Mouse (Mus musculus) left cerebral cortex, postnatal 10 days (tissue): ENCODE measurements at regions not wholly inside any gene's neighbourhood (a gene's known extent, or its start where the extent isn't known, plus 50 kb on each side); places are given as distances from the start of the nearest gene placed in this dataset.

Experiments
- DNase-seq, 2 experiments: peaks; one replicate each; pipeline ENCODE4 v3.0.0; 2021 to 2022; ENCODE audit warnings: low spot score in 2 of 2, mixed read lengths in 1 of 2; ENCODE audit errors: extremely low spot score in 1 of 2
- intact Hi-C: fragments of 180-260 bp; cut with DNase I; formaldehyde crosslinking; loops from one replicate; pipeline ENCODE4 v1.15.1; 2025

DNA sequence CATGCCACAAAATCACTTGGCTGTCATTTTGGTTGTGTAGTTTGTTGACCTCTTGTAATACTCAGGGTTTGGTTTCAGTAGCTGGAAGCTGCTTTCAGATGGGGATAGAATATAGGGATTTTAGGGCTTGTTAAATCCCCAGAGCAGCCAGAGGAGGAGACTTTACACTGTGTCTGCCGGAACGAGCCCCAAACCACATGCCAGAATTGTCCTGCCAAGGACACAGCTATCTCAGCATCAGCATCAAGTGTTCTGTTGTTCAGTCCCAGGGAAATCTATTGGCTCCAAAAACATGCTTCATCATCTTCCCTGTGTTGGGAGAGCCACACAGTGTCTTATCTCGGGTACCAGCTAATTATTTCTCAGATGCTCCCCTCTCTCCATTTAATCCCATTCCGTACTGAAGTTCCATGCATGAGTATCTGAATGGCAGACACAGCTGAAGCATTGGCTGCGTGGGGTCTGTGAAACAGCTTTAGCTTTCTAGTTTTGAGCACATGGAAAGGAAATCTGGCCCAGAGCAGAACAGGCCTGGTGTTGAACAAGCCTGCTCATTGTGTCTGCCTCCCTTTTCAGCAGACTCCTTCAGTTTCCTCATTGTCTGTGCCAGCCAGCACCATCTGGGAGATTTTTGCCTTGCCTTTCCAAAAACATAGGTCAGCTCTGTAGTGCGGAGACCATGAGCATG lies 264.8 kb downstream of the Cd109 start:
- peak; percentile 43 to 59 for DNase-seq
- intact Hi-C loops, result no loop called here

DNA sequence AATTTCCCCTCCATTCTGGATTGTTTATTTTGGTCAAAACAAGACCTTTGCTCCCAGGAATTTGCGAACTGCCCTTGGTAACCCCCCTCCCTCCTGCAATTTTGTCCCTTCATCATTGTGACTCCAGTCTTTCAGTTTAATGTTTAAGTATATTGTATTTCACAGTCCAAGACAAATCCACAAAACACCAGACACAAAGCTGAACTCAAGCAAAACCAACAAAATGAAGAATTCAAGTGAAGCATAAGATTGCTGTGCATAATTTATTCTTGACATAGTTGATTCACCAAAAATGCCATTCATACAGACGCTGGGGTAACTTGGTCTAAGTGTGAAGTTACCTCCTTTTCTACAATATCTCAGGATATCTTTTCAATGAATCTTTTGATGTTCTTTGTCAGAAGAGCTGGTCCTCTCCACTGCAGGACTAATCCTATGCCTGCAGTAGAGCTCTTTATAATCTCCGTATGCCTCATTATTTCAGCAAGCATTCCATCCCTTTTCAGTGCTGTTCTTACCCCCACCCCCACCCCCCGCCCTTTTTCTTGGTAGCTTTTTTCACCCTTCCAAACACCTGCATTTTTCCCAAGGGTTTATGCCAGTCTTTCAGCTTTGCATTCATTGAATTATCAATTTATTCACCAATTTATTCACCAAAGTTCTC lies 265.4 kb downstream of the Cd109 start:
- no peak for DNase-seq
- intact Hi-C loops, result no loop called here

DNA sequence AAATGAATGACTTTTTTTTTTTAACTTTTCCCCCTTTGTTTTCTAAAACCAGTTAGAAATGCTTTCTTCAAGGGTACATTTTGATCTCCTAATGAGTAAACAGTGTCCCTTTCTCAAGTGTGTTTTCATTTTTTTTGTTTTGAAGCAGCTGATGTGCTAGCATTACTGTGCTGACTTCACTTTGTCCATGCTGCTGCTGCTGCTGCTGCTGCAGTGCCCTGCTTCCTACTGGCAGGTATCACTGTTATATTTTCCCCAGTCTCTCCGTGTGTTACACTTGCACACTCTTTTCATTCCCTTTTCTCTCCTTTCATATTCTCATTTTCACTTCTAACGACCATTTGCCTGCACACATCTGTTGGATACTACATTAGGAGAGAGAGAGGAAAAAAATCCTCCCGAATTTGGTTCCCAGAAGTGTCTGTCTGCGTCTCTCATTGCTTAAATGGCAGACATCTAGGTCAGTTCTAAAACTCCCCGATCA lies 266.0 kb downstream of the Cd109 start:
- DNase-seq, result no peak
- intact Hi-C loops, result no loop called here

DNA sequence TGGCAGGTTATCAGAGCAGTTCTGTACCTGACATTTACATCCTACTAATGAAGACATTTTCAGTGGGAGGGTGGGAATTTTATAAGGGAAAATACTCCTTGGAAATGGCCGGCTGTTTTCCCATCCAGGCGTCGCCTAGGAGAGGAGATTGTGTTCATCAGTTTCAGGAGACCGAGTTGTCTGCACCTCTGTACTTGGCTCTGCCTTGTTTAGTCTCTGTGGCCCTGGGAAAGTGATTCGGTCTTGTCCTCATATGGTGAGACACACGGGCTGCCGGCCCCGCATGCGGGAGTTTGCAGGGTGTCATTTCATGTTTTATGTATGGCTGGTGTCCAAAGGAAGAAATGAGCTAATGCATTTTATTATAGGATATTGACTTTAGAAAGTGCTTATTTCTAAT lies 287.9 kb downstream of the Cd109 start:
- intact Hi-C loops, result no loop called here

DNA sequence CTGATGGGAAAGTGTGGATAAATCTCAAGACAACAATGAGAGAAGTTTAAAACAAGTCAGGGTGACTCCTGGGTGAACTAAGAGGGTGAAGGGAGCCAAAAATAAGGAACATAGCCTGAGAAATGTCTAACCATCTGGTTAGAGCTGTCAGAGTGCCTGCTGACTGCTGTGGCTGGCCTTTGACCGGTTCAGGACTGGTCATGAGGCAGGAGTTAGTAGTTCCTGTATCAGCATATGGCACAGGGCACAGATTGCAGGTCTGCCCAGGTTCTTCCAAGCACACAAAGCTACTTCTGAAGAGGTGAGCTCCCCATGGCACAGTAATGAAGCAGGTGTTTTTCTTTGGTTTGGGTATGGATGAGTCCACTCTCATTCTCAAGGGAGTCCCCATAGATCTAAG lies 302.0 kb downstream of the Cd109 start:
- DNase-seq, result no peak
- intact Hi-C loops, result no loop called here

More for the DNA sequence above, 287.9 kb downstream of the Cd109 start:
- DNase-seq, result no peak

DNA sequence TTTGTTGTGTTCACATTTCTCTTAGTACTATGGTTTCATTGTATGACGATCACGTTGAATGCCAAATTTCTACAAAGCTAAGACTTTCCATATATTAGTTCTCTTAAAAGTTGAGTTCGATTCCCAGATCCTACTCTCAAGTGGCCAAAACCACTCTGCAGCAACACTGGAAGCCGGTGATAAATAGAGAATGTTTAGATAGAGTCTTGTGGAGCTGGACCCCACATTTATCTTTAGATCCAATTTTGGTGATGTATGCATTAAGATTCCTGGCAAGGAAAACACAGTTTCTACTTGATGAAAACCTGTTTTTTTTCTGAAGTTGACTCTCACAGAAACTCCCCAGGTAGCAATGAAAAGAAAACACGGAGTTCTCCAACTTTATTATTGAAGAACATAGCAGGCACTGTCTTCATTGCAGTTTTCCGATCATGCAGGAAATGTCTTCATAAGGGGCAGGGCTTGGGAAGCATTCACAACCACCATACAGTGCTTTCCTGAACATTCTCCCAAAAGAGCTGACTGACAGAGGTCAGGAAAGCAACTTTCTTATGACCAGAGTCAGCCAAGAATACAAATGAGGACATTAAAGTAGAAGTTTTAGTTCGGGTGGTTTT lies 310.7 kb downstream of the Cd109 start:
- intact Hi-C loops, result no loop called here
- DNase-seq, result no peak

DNA sequence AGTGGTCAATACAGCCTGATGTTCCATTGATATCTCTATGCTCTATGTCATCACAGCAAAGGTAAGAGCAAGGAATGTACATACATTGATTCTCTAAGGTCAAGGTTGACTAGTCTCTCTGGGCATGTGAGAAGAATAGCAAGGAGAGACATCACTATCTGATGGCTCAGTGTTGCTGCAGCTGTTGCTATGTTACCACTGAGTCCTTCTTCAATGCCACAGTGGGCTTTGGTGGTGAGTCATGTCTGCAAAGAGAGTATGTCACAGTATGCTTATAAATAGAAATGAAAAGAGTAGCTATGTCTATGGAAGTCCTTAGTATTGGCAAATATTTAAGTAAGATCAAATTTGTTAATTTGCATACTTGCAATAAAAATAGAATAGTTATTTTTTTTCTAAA lies 326.3 kb downstream of the Cd109 start:
- no peak for DNase-seq
- intact Hi-C loops, result no loop called here

DNA sequence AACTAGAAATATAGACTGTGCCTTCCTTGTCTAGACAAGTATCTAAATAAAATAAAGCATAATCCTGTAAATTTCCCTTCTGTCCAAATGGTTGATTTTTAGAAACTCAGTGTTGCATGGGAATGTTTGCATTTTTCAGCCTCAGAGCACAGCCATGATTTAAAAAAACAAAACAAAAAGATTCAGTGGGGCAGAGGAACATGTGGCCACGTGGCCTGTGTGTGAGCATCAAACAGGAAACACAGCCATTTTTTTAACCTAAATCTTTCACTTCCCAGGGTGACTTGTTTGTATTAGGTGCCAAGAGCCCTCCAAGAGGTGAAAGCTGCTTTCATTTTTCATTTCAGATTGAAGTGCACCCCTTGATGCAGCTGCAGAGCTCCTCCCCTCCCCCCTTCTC lies 349.5 kb downstream of the Cd109 start:
- DNase-seq, result no peak
- intact Hi-C loops, result no loop called here

DNA sequence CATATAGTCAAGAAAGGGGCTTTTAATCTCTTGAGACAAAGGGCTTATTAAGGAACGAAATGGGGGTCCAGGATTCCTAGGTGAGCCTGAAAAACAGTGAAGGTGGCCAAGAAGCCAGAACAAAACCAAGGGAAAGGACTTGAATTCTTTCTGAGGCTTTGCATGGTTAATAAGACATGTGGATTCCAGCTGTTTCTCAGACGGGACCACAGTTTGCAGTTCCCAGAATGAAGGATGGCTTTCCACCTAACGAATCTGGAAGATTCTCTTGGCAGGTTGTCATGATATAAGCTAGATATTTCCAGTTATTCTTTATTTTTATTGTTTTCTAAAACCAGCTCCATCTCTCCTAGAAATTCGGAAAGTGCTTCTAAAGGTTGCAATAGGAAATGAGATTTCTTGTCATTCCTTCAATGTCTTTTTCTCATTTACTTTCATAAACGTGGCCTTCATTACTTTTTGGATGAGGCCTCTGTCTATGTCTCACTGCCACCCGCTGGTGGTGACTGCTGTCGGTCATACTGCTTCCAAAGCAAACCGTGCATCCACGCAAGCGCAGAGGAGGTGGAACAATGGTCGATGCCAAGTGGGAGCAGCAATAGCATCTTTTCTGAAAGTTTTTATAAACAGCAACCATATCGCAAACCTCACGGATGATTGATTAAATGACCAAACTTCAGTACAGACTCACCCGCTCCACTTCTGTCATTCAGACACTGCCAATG lies 350.0 kb downstream of the Cd109 start:
- intact Hi-C loops, result no loop called here

DNA sequence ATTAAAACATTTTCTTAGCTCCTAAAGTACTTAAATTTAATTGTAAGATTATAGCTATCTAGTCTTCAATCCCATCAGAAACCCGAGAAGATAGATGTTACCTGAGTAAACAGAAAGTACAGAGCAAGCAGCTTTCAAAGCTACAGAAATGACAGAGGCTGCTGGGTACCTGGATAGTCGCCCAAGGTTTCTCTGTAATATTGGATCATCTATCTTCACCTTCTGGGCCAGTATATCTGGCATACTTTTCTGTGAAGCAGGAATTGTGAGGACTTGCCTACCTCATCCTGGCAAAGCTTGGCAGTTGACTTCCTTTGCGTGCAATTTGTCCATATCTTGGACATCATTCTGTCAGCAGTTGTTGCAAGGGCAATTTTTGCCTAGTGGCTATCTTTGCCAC lies 356.4 kb downstream of the Cd109 start:
- intact Hi-C loops, result no loop called here

More for the DNA sequence above, 350.0 kb downstream of the Cd109 start:
- DNase-seq, result no peak

DNA sequence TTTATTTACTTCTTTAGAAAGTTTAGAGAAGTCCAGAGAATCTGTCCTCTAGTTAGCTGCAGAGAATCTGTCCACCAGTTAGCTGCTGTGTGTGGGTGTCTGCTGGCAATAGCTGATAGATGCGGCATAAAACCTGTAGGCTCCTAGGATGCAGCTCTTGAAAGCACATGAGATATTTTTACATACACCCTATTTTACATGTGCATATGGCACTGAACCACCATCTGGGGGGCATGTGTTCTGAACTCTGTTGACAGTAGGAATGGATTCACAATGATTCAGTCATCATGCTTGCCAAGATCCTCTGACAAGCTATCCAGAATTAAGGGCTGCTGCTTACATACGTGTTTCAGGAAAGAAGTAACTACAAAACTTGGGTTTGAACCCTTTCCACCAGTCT lies 368.4 kb downstream of the Cd109 start:
- intact Hi-C loops, result no loop called here
- DNase-seq, result peak in 1 of 2 experiments; percentile 26

More for the DNA sequence above, 356.4 kb downstream of the Cd109 start:
- no peak for DNase-seq

DNA sequence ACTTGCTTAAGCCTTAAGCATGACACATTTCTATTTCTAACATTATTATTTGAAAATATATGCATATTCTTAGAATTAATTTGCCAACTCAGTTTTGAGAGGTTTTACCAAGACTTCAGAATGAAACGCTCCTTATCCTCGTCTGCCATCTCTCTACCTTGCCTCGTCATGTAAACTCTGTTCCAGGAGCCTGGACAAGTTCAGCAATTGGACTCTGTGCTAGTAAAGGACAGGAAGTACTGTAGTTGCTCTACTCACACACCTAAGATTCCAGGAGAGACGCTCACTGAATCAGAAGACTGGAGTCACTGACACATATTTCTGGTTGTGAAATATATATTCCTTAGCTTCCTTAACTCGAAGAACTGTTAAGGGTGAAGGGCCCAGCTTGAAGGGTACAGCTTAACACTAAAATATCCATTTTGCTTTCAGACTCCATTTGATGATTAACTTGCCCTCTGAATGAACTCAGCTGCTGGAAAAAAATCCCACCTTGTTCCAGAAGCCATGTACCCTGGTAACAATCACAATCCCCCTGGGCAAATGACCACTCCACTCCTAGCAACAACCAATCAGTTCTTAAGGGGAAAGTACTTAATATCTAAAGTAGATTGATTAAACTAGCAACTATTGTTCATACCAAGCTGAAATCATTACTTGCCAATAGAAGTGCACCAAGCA lies 370.0 kb downstream of the Cd109 start:
- intact Hi-C loops, result no loop called here
- DNase-seq, result no peak

DNA sequence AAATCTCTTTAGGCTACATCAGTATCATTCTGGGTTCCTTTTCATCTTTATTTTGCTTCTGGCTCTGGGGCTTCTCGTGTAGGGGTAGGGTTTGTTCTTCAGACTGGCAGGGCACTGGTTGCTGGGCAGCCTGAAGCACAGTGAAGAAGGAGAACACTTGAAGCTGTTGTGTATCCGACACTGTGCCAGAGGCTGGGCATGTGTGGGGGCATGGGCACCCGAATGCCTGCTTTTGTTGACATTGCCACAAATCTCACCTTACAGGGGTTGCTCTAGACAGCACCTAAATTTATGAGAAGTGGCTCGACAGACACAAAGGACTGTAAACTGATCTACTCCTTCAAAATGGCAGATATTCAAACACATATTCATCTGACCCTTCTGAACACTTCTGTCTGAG lies 376.0 kb downstream of the Cd109 start:
- DNase-seq, result no peak
- intact Hi-C loops, result no loop called here

DNA sequence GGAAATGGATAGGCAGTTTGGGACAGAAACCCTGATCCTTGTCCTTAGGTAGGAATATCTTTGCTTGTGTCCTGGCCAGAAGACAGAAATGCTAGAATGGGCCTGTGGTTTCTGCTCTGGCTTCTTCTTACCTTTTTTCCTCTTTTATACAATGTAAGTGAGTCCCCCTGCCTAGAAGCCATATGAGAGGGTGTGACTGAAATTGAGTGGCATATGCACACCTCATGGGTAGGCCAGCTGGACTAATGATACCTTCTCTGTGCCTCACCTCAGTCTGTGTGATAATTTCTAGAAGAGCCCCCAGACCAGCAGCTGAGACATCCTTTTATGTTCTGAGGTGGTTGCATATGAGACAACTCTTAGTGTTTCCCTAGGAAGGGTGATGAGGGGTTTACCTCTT lies 385.7 kb downstream of the Cd109 start:
- no peak for DNase-seq
- intact Hi-C loops, result no loop called here

DNA sequence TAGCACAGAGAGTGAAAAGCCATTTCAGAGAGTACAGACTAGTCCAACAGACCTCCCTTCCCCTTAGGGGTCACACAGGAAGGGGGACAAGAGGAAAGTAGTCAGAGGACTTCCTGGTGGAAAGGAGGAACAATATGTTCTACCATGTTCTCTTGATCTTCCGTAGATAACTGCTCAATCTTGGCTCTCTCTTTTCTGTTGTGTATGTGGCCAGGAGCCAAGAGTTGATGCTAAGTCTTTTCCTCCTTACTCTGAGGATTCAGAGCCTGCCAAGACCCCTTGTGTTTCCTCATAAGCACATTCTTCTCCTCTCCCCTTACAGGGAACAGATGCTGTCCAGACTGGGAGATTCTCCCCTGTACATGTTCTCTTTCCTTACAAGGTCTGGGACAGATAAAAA lies 386.6 kb downstream of the Cd109 start:
- intact Hi-C loops, result no loop called here
- no peak for DNase-seq

DNA sequence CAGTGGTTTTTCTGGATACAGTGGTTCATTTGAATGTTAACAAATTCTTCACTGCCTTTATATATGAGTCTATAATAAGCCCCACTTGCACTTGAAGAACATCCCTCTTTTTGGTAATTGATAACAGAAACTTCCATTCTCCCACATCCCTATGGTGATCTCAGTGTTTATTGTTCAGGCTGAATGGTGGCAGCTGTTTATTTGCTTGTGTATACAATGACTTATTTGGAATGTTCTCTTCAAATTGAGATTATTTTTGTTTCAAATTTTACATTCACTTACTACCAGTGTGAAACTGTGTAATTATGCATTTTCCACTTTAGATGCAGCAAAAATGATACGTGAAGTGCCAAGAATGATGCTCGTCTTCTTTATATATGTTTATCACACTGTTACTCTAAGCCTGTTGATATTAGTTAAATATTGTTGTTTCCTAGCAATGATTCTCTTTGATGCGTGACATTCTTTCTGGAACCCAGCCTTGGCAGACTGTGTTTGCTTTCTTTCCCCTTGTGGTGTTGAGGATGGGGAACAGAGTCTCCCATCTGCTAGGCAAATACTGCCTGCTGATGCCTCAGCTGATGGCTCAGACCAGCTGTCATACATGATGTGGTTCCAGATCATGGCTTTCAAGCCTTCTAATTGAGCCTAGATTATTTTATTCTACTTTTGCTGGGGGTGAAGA lies 389.1 kb downstream of the Cd109 start:
- intact Hi-C loops, result no loop called here
- DNase-seq, result peak in 1 of 2 experiments; percentile 39

DNA sequence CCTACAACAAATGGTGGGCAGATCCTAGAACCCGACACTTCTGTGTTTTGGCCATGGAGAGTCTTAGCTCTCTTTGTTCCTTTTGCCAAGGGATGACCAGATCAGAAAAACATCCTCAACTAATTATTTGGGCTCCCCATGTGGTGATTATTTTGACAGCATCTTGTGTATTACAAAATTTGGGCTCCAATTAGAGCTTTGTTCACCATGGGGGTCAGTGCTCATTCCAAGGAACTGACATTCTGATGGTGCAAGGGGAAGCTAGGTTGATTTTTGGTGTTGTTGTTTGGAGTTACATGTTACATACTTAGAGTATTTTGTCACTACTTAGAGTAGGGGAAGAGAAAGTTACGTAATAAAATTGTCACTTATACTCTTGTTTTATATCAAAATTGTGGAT lies 406.9 kb downstream of the Cd109 start:
- no peak for DNase-seq
- intact Hi-C loops, result no loop called here

DNA sequence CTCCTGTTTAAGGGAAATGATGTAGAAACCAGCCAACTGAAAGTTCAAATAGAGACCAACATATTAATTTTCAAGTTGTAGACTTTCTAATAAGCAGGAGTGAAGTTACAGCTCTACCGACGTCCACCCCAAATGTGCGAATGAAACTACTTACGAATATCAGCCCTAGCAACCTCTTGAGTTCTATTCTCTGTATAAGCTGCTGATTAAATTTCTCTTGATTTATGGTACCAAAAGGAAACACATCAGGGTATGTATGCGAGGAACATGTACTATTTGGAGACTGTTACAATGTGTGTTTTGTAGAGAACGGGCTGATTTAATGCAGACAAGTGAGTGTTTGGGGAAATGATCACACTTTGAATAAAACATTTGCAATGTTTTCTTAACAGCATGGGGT lies 412.9 kb downstream of the Cd109 start:
- intact Hi-C loops, result no loop called here

DNA sequence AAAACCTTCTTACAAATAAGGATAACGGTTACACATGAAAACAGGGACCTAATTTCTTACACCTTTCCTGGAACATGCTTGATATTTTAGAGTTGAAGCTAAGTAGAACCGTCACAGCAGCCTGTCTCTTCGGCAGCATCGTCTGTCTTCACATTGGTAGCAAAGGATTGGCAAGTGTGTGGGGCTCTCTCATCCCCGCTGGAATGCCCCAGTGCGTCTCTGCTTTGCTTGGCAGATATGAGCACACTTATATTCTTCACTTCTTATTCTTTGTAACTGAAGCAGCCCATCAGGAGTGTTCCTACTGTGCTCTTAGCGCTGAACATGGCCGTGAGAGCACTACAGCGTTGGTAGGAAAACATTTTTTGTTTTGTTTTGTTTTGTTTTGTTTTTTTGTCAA lies 414.1 kb downstream of the Cd109 start:
- no peak for DNase-seq
- intact Hi-C loops, result no loop called here

More for the DNA sequence above, 412.9 kb downstream of the Cd109 start:
- no peak for DNase-seq
